Mouse (Mus musculus) forebrain, embryonic 11.5 days (tissue): ENCODE data around the gene Il12a. TPM values are rescaled to one million over a fixed set of nuclear protein-coding genes. Genes with fewer than 3 reads are reported as not detected.

ENCODE experiments used
- ATAC-seq: fragments of 200-750 bp; cut with Nextera tagmentation; replicated peaks from 2 replicates; pipeline ENCODE4 v1.8.0; 2017; ENCODE audit warnings: moderate TSS enrichment; ENCODE audit not compliant: low FRiP score
- DNase-seq: peaks from one replicate; pipeline ENCODE4 v3.0.0-alpha.2; 2017; ENCODE audit warnings: low spot score
- H3K27ac ChIP-seq: fragments of 300-500 bp; sonication (generic); 2 replicates; pipeline ENCODE4 v1.5.1; 2014; ENCODE audit warnings: low read depth, low read length
- H3K27me3 ChIP-seq: fragments of 300-500 bp; sonication (generic); 2 replicates; pipeline ENCODE4 v1.6.1; 2014; ENCODE audit warnings: mild to moderate bottlenecking, low read length, mixed read lengths; ENCODE audit not compliant: control insufficient read depth, insufficient read depth
- H3K36me3 ChIP-seq: fragments of 300-500 bp; sonication (generic); 2 replicates; pipeline ENCODE4 v1.6.1; 2014; ENCODE audit warnings: mild to moderate bottlenecking, low read length, moderate library complexity, mixed read lengths; ENCODE audit not compliant: control insufficient read depth, insufficient read depth
- H3K4me1 ChIP-seq: fragments of 300-500 bp; sonication (generic); replicated peaks from 2 replicates; pipeline ENCODE4 v1.6.1; 2014; ENCODE audit warnings: low read length, mixed read lengths; ENCODE audit not compliant: control insufficient read depth, insufficient read depth
- H3K4me2 ChIP-seq: fragments of 300-500 bp; sonication (generic); 2 replicates; pipeline ENCODE4 v1.6.1; 2014; ENCODE audit warnings: low read depth, mild to moderate bottlenecking, low read length, moderate library complexity, mixed read lengths; ENCODE audit not compliant: severe bottlenecking
- H3K4me3 ChIP-seq: fragments of 300-500 bp; sonication (generic); 2 replicates; pipeline ENCODE4 v1.5.1; 2014; ENCODE audit warnings: low read depth, low read length
- H3K9ac ChIP-seq: fragments of 300-500 bp; sonication (generic); 2 replicates; pipeline ENCODE4 v1.6.1; 2014; ENCODE audit warnings: low read length
- H3K9me3 ChIP-seq: fragments of 300-500 bp; sonication (generic); 2 replicates; pipeline ENCODE4 v1.6.1; 2016; ENCODE audit warnings: low read length, mixed read lengths; ENCODE audit not compliant: control insufficient read depth
- WGBS: fragments of 180-500 bp; shearing (Covaris S2); extraction: QIAGEN DNeasy Blood & Tissue Kit; methylation state at CpG from one replicate; pipeline ENCODE4 v1.1.7; 2014; 5-methylcytosine and 5-hydroxymethylcytosine counted together
- polyA plus RNA-seq: library from polyadenylated mRNA; unstranded; fragments of >200 nt; fragmentation: Nextera tagmentation; extraction: Ambion mirVana; gene quantifications from 2 replicates; pipeline ENCODE4 v1.2.1, GENCODE M21; 2014

Il12a gene
- polyA plus RNA-seq, 1 experiment from 2014 or later, result 0.31 TPM

DNA sequence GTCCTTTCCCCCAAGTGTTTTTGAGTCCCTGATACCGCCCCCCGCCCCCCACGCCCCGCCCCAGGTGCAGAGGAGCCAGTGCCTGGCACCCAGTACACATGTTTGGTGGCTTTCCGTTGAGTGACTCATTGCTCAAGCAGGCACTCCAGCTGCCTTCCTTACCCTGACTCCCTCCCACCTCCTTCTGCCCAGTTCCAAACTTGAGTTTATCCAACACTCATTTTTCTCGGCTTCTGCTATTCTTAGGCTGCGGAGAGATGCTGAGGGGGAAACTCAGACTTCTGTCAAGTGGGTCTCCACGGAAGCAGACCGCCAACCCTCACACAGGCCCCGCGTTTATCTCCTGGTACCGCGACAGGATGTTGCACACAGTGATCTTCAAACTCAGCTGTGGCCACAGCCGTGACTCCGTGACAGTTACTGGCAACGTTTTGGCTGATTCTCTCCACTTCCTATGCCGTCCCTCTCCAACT, 13.6 kb upstream of the Il12a start:
- no peaks in the 10 kb centered on the region for H3K27me3 ChIP-seq
- no peak overlapping the region for H3K9ac ChIP-seq
- ATAC-seq (no peak), DNase-seq (no peak)
- no peaks in the 10 kb centered on the region for H3K9me3 ChIP-seq
- H3K4me3 ChIP-seq, result no peak overlapping the region
- no peaks in the 10 kb centered on the region for H3K36me3 ChIP-seq
- H3K4me1 ChIP-seq, result no peaks in the 10 kb centered on the region
- H3K4me2 ChIP-seq, result no peak overlapping the region
- H3K27ac ChIP-seq, result no peak overlapping the region
- WGBS, result 63% methylated on average over 17 of the region's 17 CpGs

DNA sequence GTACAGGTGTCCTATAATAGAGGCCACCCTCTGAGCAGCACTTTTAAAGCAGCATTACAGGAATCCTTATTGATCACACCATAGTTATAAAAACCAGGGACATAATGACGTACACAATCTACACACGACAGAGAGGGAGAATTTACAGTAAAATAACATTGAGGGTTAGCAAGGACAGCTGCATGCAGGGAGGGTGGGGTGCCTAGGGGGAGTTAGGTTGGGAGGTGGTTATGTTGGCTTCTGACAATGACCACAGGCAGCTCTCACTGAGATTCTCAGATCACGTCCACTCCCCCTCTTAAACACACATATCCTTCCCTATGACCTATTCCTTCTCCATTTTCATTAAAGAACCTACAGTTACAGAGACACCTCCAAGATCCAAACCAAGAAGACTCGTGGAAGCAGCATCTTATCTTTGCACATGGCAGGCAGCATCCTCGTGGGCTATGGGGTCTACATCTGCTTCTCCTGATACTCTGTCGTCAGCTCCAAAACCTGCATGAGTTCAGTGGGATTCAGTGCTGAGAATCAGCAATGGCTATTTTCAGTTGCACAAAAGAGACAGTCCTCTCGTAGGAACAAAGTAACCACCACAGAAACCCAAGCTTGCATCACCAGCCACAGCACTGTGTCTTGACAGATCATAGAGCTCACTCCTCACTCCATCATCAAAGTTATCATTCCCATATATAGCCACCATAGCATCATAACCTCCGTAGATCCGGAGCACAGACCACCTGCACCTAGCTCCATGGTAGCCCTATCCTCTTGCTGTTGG, 11.4 kb upstream of the Il12a start:
- 86% methylated on average over 9 of the region's 9 CpGs for WGBS
- Histone ChIP-seq H3K27me3 (no peaks in the 10 kb centered on the region), H3K9ac (no peak overlapping the region), H3K27ac (no peak overlapping the region), H3K4me2 (no peak overlapping the region), H3K4me3 (no peak overlapping the region), H3K36me3 (no peaks in the 10 kb centered on the region), H3K9me3 (no peaks in the 10 kb centered on the region), H3K4me1 (no peaks in the 10 kb centered on the region)
- DNase-seq (no peak), ATAC-seq (no peak)

DNA sequence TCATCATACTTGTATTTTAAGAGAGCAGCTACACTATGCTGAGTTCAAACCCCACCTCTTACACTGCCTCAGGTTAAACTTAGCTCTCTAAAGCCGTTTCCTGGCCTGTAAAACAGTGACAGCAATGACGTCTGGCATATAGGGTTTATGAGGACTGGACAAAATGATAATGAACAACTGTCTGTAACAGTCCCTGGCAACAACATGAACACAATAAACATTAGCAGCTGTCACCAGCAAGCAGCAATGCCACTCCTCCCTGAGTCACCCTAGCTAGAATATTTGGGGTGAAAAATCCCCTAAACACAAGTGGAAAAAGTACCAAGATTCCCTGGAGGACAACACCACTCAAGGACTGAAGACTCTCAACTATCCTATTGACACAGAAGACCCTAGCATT, 6.9 kb upstream of the Il12a start:
- 68% methylated on average over 2 of the region's 2 CpGs for whole genome bisulfite sequencing
- no peak overlapping the region for H3K4me2 ChIP-seq
- no peaks in the 10 kb centered on the region for H3K4me1 ChIP-seq
- no peak overlapping the region for H3K27ac ChIP-seq
- H3K4me3 ChIP-seq, result no peak overlapping the region
- no peaks in the 10 kb centered on the region for H3K27me3 ChIP-seq
- no peaks in the 10 kb centered on the region for H3K9me3 ChIP-seq
- no peak for ATAC-seq
- DNase-seq, result no peak
- no peaks in the 10 kb centered on the region for H3K36me3 ChIP-seq
- H3K9ac ChIP-seq, result no peak overlapping the region

- no peak overlapping the region for H3K9ac ChIP-seq
- no peak for DNase-seq
- no peaks in the 10 kb centered on the region for H3K27me3 ChIP-seq
- H3K9me3 ChIP-seq, result no peaks in the 10 kb centered on the region
- no peak for ATAC-seq
- H3K4me2 ChIP-seq, result no peak overlapping the region
- no peaks in the 10 kb centered on the region for H3K36me3 ChIP-seq
- H3K27ac ChIP-seq, result no peak overlapping the region
- H3K4me1 ChIP-seq, result no peaks in the 10 kb centered on the region
- WGBS, result 98% methylated on average over 1 of the region's 1 CpGs
- H3K4me3 ChIP-seq, result no peak overlapping the region
Measured at GRCm38 (mm10) chr3:68684207-68684606, 6.2 kb upstream of the Il12a start.

GRCm38 (mm10) chr3:68686852-68687560, 3.4 kb upstream of the Il12a start:
- Histone ChIP-seq H3K27me3 (no peaks in the 10 kb centered on the region), H3K4me2 (no peak overlapping the region), H3K4me1 (no peaks in the 10 kb centered on the region), H3K27ac (no peak overlapping the region), H3K36me3 (no peaks in the 10 kb centered on the region), H3K4me3 (no peak overlapping the region), H3K9ac (no peak overlapping the region), H3K9me3 (no peaks in the 10 kb centered on the region)
- no peak for ATAC-seq
- no peak for DNase-seq
- 79% methylated on average over 8 of the region's 8 CpGs for WGBS

GRCm38 (mm10) chr3:68689346-68689745, 1.1 kb upstream of the Il12a start:
- DNase-seq (no peak), ATAC-seq (no peak)
- Histone ChIP-seq H3K4me1 (no peaks in the 10 kb centered on the region), H3K9me3 (no peaks in the 10 kb centered on the region), H3K4me3 (no peak overlapping the region), H3K27me3 (no peaks in the 10 kb centered on the region), H3K4me2 (no peak overlapping the region), H3K9ac (no peak overlapping the region), H3K27ac (no peak overlapping the region), H3K36me3 (no peaks in the 10 kb centered on the region)
- WGBS, result 86% methylated on average over 7 of the region's 7 CpGs

GRCm38 (mm10) chr3:68691100-68691778, 795 bp downstream of the Il12a start:
- Histone ChIP-seq H3K9ac (no peak overlapping the region), H3K9me3 (no peaks in the 10 kb centered on the region), H3K27ac (no peak overlapping the region), H3K4me3 (no peak overlapping the region), H3K36me3 (no peaks in the 10 kb centered on the region), H3K27me3 (no peaks in the 10 kb centered on the region), H3K4me2 (no peak overlapping the region), H3K4me1 (no peaks in the 10 kb centered on the region)
- ATAC-seq, result no peak
- WGBS, result 92% methylated on average over 28 of the region's 28 CpGs
- DNase-seq, result no peak

- ATAC-seq (no peak), DNase-seq (no peak)
- H3K27ac ChIP-seq, result no peak overlapping the region
- no peaks in the 10 kb centered on the region for H3K36me3 ChIP-seq
- no peaks in the 10 kb centered on the region for H3K27me3 ChIP-seq
- H3K9ac ChIP-seq, result no peak overlapping the region
- whole genome bisulfite sequencing, result 89% methylated on average over 7 of the region's 7 CpGs
- H3K4me1 ChIP-seq, result no peaks in the 10 kb centered on the region
- no peak overlapping the region for H3K4me2 ChIP-seq
- H3K9me3 ChIP-seq, result no peaks in the 10 kb centered on the region
- H3K4me3 ChIP-seq, result no peak overlapping the region
Measured at GRCm38 (mm10) chr3:68691938-68692599, 1.6 kb downstream of the Il12a start.
